Mouse (Mus musculus): ENCODE data around the gene March1.

March1 gene

GRCm38 (mm10) chr8:66495726-66496125 is 878.0 kb downstream of the March1 start:
- DNase-seq (ENCODE audit: extremely low spot score, low read depth, low spot score): peak; percentile 30

GRCm38 (mm10) chr8:66496998-66497577 is 879.4 kb downstream of the March1 start:
- peak; percentile 42 for DNase-seq (ENCODE audit: extremely low spot score, low read depth, low spot score)

GRCm38 (mm10) chr8:66503381-66503780 is 885.7 kb downstream of the March1 start:
- DNase-seq (ENCODE audit: extremely low spot score, low read depth, low spot score): no peak

GRCm38 (mm10) chr8:66511537-66511936 is 893.8 kb downstream of the March1 start, which contains the start of gene Tktl2:
Tktl2 (plus strand) TSS chr8:66511756.
- DNase-seq (ENCODE audit: extremely low spot score, low read depth, low spot score): no peak

GRCm38 (mm10) chr8:66519149-66519548 is 901.4 kb downstream of the March1 start:
- DNase-seq (ENCODE audit: extremely low spot score, low read depth, low spot score): no peak

GRCm38 (mm10) chr8:66520576-66520975 is 902.9 kb downstream of the March1 start:
- DNase-seq (ENCODE audit: extremely low spot score, low read depth, low spot score): no peak

Data from hindlimb bud, embryonic 11.5 days (tissue).